Comparison of ENCODE assay signal across 21 mouse cellular contexts in the genomic region with DNA sequence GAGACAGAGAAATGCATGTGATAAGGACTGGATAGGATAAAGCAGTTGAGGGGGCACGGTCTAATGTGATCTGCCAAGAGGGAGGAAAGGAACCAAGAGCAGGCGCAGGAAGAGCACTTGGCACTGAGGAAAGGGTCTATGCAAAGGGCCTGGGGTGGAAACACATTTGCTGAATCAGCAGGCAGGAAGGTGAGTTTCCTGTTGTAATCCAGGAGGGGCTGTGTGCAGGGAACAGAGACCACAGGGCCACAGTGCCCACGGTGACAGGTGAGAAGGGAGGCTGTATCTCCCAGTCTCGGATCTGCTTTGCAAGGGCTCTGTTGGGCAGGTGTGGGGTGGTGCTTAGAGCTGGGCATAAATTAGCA. TPM values are rescaled to one million over a fixed set of nuclear protein-coding genes. Genes with fewer than 3 reads are reported as not detected.
DNase-seq lines count a peak whose midpoint lies in the region; ATAC-seq and TF ChIP-seq lines count a peak whose summit lies in the region.
"Had no signal": no experiment of that assay in that cellular context is flagged by ENCODE, and none has a peak within 500 bp of the region (broad histone marks: within the 10 kb centered on the region; RNA-seq: fewer than 3 reads in every experiment).

No protein-coding gene starts in this region.

- no peak overlapping the region for H3K4me3 ChIP-seq in layer of hippocampus, adult 2 months
- H3K4me3 ChIP-seq in embryonic facial prominence, embryonic 10.5 days: no peak overlapping the region
- H3K4me3 ChIP-seq in hindbrain, embryonic 14.5 days (replicated peaks; ENCODE audit: low read length): no peak overlapping the region
- H3K4me3 ChIP-seq in neural tube, embryonic 13.5 days: no peak overlapping the region
- H3K4me3 ChIP-seq: embryonic facial prominence, embryonic 13.5 days; gastrocnemius, adult 2 months; heart, adult 2 months; megakaryocyte, embryonic 14.5 days had no signal

- TF ChIP-seq CTCF in layer of hippocampus, adult 2 months (conservative IDR thresholded peaks at IDR 0.05): no peak

- no peaks in the 10 kb centered on the region for H3K9me3 ChIP-seq in embryonic facial prominence, embryonic 10.5 days
- no peaks in the 10 kb centered on the region for H3K9me3 ChIP-seq in hindbrain, embryonic 14.5 days (ENCODE audit: control insufficient read depth, low read length)
- H3K9me3 ChIP-seq in neural tube, embryonic 13.5 days: no peaks in the 10 kb centered on the region
- H3K9me3 ChIP-seq: embryonic facial prominence, embryonic 13.5 days; megakaryocyte, embryonic 14.5 days had no signal

- no peak overlapping the region for H3K4me2 ChIP-seq in hindbrain, embryonic 14.5 days (replicated peaks)
- no peak overlapping the region for H3K4me2 ChIP-seq in neural tube, embryonic 13.5 days
- H3K4me2 ChIP-seq: embryonic facial prominence, embryonic 13.5 days had no signal

- no peak for ATAC-seq in hindbrain, embryonic 14.5 days (ENCODE audit: low FRiP score)
- no peak for ATAC-seq in neural tube, embryonic 13.5 days (ENCODE audit: low read depth)
- ATAC-seq: activated CD4-positive, CD25-positive, alpha-beta regulatory T cell, adult 4 months; Patski had no signal

- no peak for DNase-seq in layer of hippocampus, adult 2 months (ENCODE audit: low spot score in 2 of 2)
- DNase-seq in layer of hippocampus, adult 9-10 months (ENCODE audit: low spot score): no peak
- no peak for DNase-seq in embryonic facial prominence, embryonic 10.5 days (ENCODE audit: low spot score)
- DNase-seq in hindbrain, embryonic 14.5 days (ENCODE audit: low spot score): no peak
- DNase-seq in urinary bladder, postnatal 4 days (ENCODE audit: low spot score in 2 of 2): no peak
- DNase-seq in cerebellum, postnatal 25 days: no peak
- DNase-seq: adrenal gland, postnatal 14 days; B cell, adult 2 months; cerebellum, adult 2 months; gastrocnemius, adult 2 months; heart, adult 2 months; kidney, adult 8-10 months; kidney, postnatal 36 days; lung, postnatal 10 days; right cerebral cortex, postnatal 25 days; thymus, postnatal 25 days had no signal

- peaks cover 73% of the 10 kb centered on the region for H3K4me1 ChIP-seq in embryonic facial prominence, embryonic 10.5 days
- H3K4me1 ChIP-seq in hindbrain, embryonic 14.5 days (replicated peaks; ENCODE audit: control insufficient read depth, insufficient read depth, low read length): peaks cover 48% of the 10 kb centered on the region
- H3K4me1 ChIP-seq in neural tube, embryonic 13.5 days (replicated peaks): peaks cover 80% of the 10 kb centered on the region

- 88% methylated on average over 4 of the region's 4 CpGs for WGBS in embryonic facial prominence, embryonic 10.5 days
- WGBS in hindbrain, embryonic 14.5 days: 71% methylated on average over 4 of the region's 4 CpGs
- 67% methylated on average over 4 of the region's 4 CpGs for WGBS in neural tube, embryonic 13.5 days

- peak overlapping the region; percentile 99 for H3K27ac ChIP-seq in layer of hippocampus, adult 2 months
- peak overlapping the region; percentile 21; the same call in 1 of the 2 replicates for H3K27ac ChIP-seq in embryonic facial prominence, embryonic 10.5 days (replicated peaks)
- peak overlapping the region; percentile 80; the same call in 1 of the 2 replicates for H3K27ac ChIP-seq in hindbrain, embryonic 14.5 days
- H3K27ac ChIP-seq in neural tube, embryonic 13.5 days (replicated peaks): peak overlapping the region; percentile 88
- H3K27ac ChIP-seq: embryonic facial prominence, embryonic 13.5 days; gastrocnemius, adult 2 months; heart, adult 2 months had no signal

- peaks cover 85% of the 10 kb centered on the region for H3K27me3 ChIP-seq in embryonic facial prominence, embryonic 10.5 days (replicated peaks; ENCODE audit: low read depth, poor library complexity, severe bottlenecking)
- no peaks in the 10 kb centered on the region for H3K27me3 ChIP-seq in hindbrain, embryonic 14.5 days (ENCODE audit: control insufficient read depth, insufficient read depth, low read length)
- H3K27me3 ChIP-seq in neural tube, embryonic 13.5 days: no peaks in the 10 kb centered on the region
- H3K27me3 ChIP-seq: Patski had no signal

- H3K9ac ChIP-seq in hindbrain, embryonic 14.5 days: no peak overlapping the region
- H3K9ac ChIP-seq in neural tube, embryonic 13.5 days: no peak overlapping the region
- H3K9ac ChIP-seq: embryonic facial prominence, embryonic 13.5 days had no signal

- H3K36me3 ChIP-seq in embryonic facial prominence, embryonic 10.5 days (replicated peaks): no peaks in the 10 kb centered on the region
- H3K36me3 ChIP-seq in hindbrain, embryonic 14.5 days (replicated peaks; ENCODE audit: control insufficient read depth, insufficient read depth): no peaks in the 10 kb centered on the region
- H3K36me3 ChIP-seq in neural tube, embryonic 13.5 days: no peaks in the 10 kb centered on the region
- H3K36me3 ChIP-seq: embryonic facial prominence, embryonic 13.5 days had no signal

RNA-seq across cellular contexts. Expression of a gene that starts 9.1 kb away (rescaled TPM):
- total RNA-seq in layer of hippocampus, adult 2 months (2021): 10 to 100 TPM; 87.6 to 89.0 TPM
- 72.5 and 95.2 TPM in 2 replicates for polyA plus RNA-seq in embryonic facial prominence, embryonic 10.5 days (2016; fragmentation: Nextera tagmentation; extraction: Ambion mirVana)
- 99.4 and 106 TPM in 2 replicates for polyA plus RNA-seq in hindbrain, embryonic 14.5 days (2014; fragmentation: Nextera tagmentation; extraction: Ambion mirVana)
- 137 and 150 TPM in 2 replicates for polyA plus RNA-seq in neural tube, embryonic 13.5 days (2015; fragmentation: Nextera tagmentation; extraction: Ambion mirVana)

Comparison
In these comparisons a context has a peak if more than half of its experiments do, and no peak if none do; other contexts are left out.
1. H3K27ac ChIP-seq: peak in every context shown above with its lines; median percentile 99 in layer of hippocampus, adult 2 months; 88 in neural tube, embryonic 13.5 days; 80 in hindbrain, embryonic 14.5 days; 21 in embryonic facial prominence, embryonic 10.5 days.